Mouse (Mus musculus) adipocyte (in vitro differentiated cells): ENCODE measurements around the gene Bcl2l1.
A peak's percentile ranks its signal among the peaks of the same experiment; 100 is the strongest.

Source experiments
- DNase-seq: peaks from one replicate; pipeline ENCODE4 v3.0.0-alpha.2; 2016; ENCODE audit warnings: low spot score

Bcl2l1 gene

DNA sequence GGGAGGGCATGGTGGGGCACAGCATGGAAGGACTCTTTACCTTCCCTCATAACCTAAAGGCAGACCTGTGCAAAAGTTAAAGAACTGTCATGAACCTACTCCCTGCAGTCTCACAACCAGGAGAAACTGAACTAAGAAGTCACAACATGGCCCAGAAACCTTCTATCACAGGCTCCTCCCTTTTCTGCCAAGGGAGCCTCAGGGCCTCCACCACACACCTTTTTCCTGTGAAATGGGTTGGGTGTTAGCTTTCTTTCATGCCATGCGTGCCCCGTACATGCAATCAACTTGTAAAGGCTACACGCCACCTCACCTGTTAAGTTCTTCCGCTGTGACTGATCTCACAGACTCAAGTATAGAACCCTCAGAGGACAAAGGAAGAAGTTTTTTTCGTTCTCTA lies 28.4 kb downstream of the Bcl2l1 start:
- no peak for DNase-seq

DNA sequence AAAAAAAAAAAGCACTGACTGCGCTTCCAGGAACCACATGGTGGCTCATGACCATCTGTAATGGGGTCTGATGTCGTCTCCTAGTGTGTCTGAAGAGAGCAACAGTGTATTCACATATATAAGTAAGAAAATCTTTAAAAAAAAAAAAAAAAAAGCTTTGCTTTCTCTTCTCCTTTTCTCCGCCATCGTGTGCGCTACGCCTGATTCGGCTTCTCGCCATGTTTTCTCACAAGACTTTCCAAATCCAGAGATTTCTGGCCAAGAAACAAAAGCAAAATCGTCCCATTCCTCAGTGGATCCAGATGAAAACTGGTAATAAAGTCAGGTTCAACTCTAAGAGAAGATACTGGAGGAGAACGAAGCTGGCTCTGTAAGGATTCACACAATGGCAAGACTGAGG lies 29.2 kb downstream of the Bcl2l1 start:
- DNase-seq, result no peak

DNA sequence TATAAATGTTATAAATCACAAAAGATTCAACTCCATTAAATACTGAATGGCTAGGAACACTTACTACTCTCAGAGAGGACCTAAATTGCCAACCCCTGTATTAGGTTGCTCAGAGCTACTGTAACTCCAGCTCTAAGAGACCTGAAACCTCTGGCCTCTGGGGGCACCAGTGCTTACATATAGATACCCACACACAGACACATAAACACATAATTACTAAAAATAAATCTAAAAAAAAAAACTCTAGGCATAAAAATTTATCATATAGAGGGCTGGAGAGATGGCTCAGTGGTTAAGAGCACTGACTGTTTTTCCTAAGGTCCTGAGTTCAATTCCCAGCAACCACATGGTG lies 30.8 kb downstream of the Bcl2l1 start:
- DNase-seq, result no peak

DNA sequence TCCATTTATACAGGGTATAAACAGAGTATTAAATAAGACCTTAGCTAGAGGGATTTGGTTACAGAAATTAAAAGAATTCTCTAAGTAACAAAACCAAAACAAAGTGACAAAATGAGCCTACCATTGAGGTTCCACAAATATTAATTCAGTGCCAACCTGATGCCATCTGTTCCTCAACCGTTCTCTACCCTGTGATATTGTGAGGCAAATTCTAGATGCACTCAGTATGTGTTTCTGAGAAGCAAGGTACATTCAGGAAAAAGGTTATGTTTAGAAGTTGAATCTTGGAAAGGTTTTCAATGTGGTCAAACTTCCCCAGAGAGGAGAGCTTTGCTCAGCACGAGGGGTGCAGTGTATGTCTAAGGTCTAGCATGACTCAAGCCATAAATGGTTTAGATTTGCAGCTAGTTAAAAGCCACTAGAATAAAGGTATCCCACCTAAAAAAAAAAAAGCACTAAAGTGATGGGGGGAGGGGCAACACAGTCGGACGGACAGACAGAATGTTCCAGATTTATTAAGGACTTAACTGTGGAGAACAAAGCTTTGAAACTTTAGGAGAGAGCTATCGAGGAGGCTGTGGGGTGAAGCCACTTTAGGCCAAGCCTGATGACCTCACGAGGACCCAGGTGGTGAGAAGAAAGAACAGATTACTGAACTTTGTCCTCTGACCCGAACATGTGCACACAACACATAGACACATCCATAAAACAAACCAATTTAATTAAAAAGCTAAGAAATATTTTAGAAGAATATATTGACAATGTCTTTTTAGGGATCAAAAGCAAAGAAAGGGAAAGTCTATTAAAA lies 31.4 kb downstream of the Bcl2l1 start:
- DNase-seq, result no peak

DNA sequence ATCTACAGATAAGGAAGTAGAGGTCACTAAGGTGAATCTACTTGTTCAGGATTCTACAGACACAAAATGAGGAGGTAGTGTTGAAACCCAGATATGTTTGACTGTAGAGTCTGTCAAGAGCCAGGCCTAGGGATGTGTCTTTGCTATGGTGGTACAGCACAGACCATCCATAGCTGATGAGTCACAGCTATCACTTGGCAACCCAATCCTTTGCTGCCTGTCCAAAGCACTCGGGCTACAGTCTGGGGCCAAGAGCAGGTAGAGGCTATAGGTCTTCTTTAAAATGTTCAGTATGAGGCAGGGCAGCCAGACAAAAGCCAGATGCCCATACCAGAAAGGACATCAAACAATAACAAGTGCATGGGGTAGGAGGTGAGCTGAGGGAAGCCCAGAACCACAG lies 33.9 kb downstream of the Bcl2l1 start:
- DNase-seq, result no peak

DNA sequence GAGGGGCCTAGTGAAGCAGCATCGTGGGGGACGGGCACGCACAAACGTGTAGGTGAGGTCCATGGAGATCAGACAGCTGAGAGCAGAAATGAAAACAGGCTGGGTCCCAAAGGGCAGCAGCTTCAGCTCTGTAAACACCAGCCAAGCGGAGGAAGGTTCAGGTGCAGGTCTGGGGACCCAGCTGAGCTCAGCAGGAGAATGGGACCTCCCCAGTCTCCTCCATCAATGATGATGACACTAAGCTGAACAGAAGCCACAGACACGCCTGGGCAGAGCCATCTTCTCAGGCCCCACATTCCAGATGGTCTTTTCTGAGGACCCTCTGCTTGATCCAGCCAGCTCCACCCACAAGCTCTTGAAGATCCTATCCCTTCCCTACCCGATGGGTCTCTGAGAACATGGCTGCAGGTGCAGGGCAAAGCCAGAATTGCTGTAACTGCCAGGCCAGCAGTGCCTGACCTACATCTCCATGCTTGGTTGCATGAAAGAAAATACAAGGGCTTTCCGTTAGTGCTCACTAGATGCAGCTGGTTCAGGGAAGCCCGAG lies 37.2 kb downstream of the Bcl2l1 start:
- DNase-seq, result no peak

DNA sequence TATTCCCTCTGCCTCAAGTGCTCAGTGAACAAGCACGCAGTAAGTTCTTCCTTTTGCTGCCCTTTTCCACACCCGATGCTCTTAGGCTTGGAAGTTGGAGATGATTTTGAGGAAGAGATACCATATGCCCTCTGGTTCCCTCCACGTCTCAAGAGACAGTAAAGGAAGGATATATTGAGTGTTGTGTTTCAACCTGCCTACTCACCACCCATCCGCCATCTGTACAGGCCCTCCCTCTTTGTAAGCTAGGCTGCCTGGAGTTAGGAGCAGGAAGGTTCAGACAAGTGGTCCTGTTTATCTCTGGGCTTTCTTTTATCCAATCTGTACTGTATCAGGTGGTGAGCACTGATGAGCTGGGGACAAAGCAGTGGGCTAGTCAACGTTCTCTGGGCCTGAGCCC lies 38.1 kb downstream of the Bcl2l1 start:
- no peak for DNase-seq

DNA sequence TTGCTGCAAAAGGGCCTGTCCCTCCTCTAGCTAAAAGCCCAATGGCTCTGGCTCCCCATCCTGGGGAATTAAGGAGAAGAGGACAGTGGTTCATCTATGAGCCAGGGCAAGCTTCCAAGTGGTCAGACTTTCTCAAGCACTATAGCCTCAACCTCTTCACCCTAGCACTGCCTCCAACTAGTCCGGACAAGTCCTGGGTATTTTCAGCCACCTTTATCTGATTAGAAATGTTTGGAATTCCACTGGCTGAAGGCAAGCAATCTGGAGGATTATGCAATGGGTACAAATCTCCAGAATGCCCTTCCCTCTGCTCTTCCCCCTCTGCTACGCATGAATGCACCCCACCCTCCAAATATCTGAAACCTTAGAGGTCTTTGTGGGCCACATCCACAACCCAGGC lies 39.1 kb downstream of the Bcl2l1 start:
- peak; percentile 80 for DNase-seq

DNA sequence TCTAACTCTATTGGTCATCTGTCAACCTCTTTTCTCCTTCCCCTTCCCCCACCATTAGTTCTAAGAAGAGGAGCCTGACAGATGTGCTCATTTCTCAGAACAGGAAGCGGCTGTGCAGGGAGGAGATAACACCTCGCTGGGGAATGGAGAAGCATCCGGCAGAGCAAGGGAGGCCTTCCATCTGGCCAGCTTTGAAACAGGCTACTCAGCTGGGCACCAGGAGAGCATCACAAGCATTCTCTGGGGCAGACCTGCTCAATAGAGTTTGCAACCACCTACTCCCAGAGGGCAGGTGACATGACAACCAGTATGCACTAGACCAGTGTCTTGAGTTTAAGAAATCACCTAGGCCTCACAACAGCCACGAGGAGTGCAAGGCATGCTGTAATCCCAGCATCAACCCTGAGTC lies 41.9 kb downstream of the Bcl2l1 start:
- no peak for DNase-seq

DNA sequence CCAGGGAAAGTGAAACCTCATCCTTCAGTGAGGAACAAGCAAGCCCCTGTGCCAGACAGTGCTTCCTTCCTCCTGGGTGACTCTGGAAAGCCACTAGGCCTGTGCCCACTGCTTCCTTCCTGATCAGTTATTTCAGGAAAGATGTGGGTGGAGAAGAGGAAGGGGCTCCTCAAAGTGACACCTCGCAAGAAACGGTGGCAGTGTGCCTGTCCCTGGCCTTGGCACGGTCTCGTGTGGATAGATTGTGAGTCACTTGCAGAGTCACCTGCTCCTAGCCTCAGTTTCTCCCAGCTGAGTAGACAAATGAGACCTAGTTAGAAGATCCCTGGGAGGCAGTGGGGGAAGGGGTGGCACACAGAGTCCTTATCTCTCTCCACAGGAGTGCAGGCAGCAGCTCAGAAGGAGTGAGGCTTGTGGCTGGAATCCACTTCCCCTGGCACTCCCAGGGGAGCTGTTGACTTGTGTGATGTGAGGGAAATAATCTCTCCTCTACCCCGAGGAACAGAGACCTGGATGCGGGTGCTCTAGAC lies 42.6 kb downstream of the Bcl2l1 start:
- no peak for DNase-seq

DNA sequence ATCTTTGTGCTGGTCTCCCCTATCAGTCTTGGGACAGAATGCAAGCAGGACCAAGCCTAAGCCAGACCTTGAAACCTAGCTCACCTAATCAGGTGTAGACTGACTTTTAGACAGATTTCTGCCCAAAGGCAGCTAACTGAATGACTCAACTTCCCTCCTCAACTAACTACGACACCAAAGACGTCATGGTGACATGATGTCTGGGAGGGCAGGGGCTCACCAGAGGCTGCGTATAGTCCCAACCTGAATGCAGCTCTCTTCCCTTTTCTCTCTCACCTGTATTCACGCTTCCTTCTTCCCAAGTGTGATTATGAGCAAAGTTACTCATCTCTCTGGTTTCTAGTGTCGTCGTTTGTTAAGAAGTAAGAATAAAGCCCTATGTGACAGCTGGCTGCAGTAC lies 44.0 kb downstream of the Bcl2l1 start:
- DNase-seq, result no peak

DNA sequence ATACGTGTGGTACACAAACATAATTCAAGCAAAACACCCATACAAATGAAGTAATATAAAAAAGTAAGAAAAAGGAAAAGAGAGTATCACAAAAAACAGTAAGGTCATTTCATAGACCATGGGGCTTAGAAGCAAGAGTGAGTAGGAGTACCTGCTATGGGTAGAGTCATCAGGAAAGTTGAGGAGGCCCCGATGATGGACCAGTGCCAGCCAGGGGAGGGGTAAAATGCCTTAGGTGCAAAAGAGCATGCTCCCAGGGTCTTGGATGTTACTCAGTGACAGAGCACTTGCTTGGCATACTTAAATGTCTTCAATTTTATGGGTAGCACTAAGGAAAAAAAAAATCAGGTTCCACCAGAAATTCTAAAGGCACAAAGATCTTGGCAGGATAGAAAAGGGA lies 44.4 kb downstream of the Bcl2l1 start:
- DNase-seq, result no peak

DNA sequence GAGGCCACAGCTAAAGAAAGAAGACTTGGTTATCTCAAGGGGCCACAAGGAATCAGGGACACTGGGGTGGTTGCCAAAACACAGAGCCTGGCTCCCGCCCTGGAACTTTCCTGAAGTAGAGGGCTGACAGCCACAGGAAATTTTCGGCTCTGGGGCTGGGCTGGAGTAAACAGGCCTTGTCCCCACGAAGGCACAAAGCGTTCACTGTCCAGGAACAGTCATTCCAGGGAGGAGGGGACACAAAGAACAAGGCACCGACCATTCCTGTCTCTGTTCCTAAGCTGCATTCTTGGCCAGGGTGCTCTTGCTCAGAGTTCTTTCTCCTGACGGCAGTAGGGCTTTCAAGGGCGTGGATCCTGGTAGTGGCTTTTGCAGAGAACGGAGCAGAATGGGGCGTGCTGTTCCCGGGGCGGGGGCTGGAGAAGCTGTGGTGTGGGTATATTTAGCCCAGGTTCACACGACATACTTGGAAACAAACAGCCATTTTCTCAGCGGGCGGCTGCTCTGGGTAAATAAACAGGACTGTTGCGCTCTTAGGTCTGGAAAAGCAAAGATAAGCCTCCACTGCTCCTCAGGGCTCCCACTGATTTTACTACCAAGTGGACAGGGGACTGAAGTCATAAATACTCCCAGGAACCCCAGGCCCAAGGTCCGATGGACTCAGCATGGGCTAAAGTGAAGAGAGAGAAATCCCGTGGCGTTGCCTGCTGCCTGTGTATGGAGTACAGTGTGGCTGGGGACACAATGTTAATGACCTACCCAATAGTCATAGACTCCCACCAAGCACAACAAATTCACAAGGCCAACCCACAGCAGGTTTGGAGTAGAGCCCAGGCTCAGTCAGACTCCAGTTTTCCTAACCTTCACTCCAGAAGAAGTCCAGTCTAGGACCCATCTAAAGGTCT lies 45.8 kb downstream of the Bcl2l1 start:
- DNase-seq, result peak; percentile 83

DNA sequence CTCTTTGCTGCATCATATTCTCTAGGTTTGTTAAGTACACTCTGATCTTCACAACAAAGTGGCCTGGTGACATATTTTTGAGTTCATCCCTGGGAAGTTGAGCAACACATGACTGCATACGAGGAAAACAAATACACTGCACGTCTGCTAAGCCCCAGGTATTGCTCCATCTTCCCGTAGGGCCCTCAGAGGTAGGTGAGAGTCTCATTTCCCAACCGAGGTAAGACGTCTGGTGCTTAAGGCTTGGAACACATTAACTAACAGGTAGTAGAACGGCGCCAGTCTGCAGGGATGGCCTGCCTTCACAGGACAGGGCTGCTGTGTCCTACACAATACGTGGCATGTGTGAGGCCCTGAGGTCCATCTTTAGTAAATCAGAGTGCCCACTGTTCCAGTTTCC lies 46.9 kb downstream of the Bcl2l1 start:
- DNase-seq, result no peak

DNA sequence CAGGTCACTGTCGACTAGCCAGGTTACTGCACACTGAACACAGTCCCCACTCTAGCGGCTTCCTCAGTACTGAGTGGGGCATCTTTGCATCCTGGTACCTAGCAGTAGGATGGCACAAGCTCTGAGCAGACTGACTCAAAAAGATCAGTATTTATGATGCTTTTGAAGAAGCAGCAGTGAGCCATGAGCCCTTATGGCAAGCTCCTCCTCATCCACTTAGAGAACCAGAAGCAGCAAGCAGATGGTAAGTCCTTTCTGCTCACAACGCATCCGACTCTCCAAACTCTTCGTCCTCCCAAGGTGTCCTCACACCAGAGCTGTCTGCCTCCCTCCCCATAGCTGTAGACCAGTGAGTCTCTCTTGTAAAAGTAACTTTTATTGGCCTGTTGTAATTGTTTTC lies 48.3 kb downstream of the Bcl2l1 start:
- no peak for DNase-seq

DNA sequence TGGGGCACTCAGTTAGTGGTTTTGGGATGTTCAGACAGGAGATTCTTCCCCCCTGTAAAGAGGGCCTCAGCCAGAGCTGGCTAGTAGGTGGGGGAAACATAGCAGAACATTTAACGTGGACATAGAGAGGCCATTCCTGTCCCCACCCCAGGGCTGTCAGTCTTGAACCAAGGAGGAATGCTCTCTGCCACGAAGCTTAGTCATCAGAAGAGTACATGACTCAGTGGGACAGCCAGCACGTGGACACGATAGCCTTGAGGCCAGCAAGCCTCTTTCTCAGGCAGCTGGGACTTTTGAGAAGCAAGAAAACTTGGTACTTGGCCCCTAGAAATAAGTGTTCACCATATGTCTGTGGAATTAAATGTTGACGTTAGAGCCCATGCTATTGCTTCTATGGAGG lies 48.9 kb downstream of the Bcl2l1 start:
- no peak for DNase-seq

DNA sequence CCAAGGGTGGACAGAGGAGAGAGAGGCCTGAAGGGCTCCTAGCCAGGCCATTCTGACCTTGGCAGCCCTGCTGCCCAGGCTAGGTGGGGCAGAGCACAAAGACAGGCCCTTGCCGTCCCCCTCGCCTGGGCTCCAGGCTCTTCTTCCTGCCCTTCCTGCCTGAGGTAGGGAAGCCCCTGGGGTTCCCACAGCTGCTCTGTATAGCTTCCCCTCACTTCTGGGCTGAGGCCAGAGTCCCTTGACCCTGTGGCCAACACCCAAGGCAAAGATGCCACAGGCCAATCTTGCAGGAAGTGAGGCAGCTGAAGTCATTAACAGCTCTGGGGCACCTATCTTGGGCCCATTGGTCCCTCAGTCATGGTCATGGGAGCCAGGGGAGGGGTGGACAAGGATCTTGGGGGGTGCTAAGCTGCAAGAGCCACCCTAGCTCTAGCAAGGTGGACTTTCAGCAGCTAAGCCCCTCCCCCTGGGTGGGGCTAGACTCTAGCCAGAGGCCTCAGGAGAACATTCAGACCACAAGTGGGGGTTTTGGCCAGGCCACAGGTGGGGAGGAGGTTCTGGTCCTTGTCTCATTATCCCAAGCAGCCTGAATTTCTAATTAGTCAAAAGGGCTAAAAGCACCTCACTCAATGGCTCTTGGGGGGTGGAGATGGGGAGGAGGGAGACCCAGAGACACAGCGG lies 50.4 kb downstream of the Bcl2l1 start:
- DNase-seq, result no peak

DNA sequence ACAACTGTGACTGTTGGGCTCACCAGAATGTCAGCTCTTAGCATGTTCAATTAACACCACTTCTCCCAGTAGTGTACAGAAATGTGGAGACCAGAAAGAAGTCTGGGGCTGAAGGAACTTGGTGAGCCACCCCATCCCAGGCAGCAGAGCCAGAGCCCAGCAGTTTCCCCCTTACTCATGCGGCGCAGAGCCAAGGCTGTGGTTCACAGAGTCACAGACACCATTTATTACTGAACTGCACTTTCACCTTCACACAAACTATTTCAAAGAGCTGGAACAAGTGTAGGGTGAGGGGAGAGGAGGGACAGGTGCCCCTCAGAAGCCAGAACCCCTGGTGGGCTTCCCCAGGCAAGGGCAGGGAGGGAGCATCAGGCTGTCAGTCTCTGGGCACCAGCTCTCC lies 51.1 kb downstream of the Bcl2l1 start:
- no peak for DNase-seq

DNA sequence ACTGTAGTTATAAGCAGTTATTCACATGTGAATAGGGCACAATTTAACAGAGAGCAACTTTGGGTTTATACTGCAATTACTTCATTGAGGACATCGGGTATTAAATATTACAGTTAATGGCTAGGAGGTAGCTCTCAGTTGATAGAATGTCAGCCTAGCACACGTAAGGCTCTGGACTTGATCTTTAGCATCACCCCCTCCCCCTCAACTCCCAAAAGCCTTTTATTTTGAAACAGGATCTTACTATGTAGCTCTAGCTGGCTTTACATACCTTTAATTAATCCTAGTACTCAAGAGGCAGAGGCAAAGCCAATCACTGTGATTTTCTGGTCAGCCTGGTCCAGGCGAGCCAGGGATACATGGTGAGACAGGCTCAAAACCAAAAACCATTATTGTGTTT lies 54.4 kb downstream of the Bcl2l1 start:
- no peak for DNase-seq

DNA sequence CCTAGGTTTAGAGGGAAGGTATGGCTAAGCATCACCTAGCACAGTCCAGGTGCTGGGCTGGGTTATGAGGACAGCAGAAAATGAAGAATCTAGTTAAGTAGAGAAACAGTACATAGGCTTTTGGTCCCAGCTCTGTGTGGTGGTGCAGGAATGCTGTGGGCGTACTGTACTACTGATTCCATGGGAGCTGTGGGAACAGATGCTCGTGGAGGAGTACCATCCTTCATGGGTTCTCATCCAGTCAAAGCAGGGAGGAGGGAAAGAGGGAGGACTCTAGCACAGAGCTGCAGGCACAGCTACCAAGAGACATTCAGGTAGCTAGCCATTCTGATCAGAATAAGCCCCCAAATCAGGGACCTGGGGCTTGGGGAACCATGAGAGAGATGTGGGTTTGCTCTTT lies 55.1 kb downstream of the Bcl2l1 start:
- DNase-seq, result no peak

DNA sequence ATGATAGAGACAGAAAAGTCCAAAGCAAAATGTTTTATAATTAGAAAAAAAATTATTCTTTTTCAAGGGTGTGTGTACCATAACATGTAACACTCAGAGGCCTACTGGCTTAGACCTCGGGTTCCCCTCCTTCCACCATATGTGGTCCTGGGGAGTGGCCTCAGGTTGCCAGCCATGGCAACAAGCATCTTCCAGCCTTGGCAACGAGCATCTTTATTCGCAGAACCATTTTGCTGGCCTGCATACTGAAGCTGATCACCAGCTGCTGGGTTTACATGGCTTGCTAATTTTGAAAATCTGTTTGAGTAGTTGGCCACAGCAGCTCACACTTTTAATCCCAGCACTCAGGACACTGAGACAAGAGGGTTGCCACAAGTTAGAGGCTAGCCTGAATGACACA lies 55.5 kb downstream of the Bcl2l1 start:
- DNase-seq, result no peak

DNA sequence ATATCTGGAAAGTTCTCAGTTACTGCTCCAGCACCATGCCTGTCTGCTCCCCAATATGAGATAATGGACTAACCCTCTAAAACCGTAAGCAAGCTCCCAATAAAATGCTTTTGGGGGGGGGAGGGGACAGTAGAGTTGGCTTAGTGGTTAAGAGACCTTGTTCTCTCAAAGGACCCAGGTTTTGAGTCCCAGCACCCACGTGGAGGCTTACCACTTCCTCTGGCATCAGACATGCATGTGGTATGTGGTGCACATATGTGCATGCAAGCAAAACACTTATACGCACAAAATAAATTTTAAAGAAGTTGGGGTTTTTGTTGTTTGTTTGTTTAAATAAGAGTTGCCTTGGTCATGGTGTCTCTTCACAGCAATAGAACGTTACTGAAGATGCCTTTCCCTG lies 56.2 kb downstream of the Bcl2l1 start:
- no peak for DNase-seq
